Mouse (Mus musculus): ENCODE data around the gene Itga7. TPM values are rescaled to one million over a fixed set of nuclear protein-coding genes. Genes with fewer than 3 reads are reported as not detected.
"Not testable (repeated sequence)": the region's sequence is repeated elsewhere in the genome, so short reads cannot be mapped to it uniquely, and the experiment has no call there.

Gene Itga7
- polyA plus RNA-seq, 1 experiment from 2014 or later: 0.15 TPM

GRCm38 (mm10) chr10:128989131-128989530, 55.5 kb downstream of the Itga7 start, which contains the start of gene Olfr9:
Gene Olfr9, plus strand, starts transcription at chr10:128989431.
- WGBS: 64% methylated on average over 1 of the region's 1 CpGs
- not testable (repeated sequence) for H3K27ac ChIP-seq; H3K9me3 ChIP-seq; DNase-seq (ENCODE audit: extremely low spot score, low spot score); H3K4me3 ChIP-seq; H3K36me3 ChIP-seq (replicated peaks); H3K27me3 ChIP-seq (ENCODE audit: poor library complexity, severe bottlenecking); H3K4me1 ChIP-seq

GRCm38 (mm10) chr10:128990129-128990850, 56.7 kb downstream of the Itga7 start:
- H3K27me3 ChIP-seq (ENCODE audit: poor library complexity, severe bottlenecking); H3K4me3 ChIP-seq; H3K27ac ChIP-seq; DNase-seq (ENCODE audit: extremely low spot score, low spot score); H3K36me3 ChIP-seq (replicated peaks); H3K4me1 ChIP-seq; H3K9me3 ChIP-seq: not testable (repeated sequence)
- WGBS: 70% methylated on average over 7 of the region's 10 CpGs

- H3K27ac ChIP-seq: no peak overlapping the region
- H3K36me3 ChIP-seq (replicated peaks): no peaks in the 10 kb centered on the region
- no peaks in the 10 kb centered on the region for H3K9me3 ChIP-seq
- H3K4me3 ChIP-seq: no peak overlapping the region
- H3K27me3 ChIP-seq (ENCODE audit: poor library complexity, severe bottlenecking): no peaks in the 10 kb centered on the region
- DNase-seq (ENCODE audit: extremely low spot score, low spot score): no peak
- H3K4me1 ChIP-seq: no peaks in the 10 kb centered on the region
Observed at GRCm38 (mm10) chr10:128990994-128991393, 57.4 kb downstream of the Itga7 start.

GRCm38 (mm10) chr10:128995796-128996195, 62.2 kb downstream of the Itga7 start:
- no peak overlapping the region for H3K27ac ChIP-seq
- DNase-seq (ENCODE audit: extremely low spot score, low spot score): no peak
- 94% methylated on average over 1 of the region's 1 CpGs for WGBS
- no peaks in the 10 kb centered on the region for H3K9me3 ChIP-seq
- H3K4me1 ChIP-seq: no peaks in the 10 kb centered on the region
- H3K27me3 ChIP-seq (ENCODE audit: poor library complexity, severe bottlenecking): no peaks in the 10 kb centered on the region
- no peak overlapping the region for H3K4me3 ChIP-seq
- H3K36me3 ChIP-seq (replicated peaks): no peaks in the 10 kb centered on the region

GRCm38 (mm10) chr10:128996523-128997040, 63.0 kb downstream of the Itga7 start:
- H3K27me3 ChIP-seq (ENCODE audit: poor library complexity, severe bottlenecking): no peaks in the 10 kb centered on the region

GRCm38 (mm10) chr10:129004032-129004920, 70.7 kb downstream of the Itga7 start:
- Histone ChIP-seq H3K9me3 (no peaks in the 10 kb centered on the region; the same call in 1 of the 2 replicates), H3K4me3 (no peak overlapping the region), H3K27ac (no peak overlapping the region), H3K27me3 (ENCODE audit: poor library complexity, severe bottlenecking) (no peaks in the 10 kb centered on the region), H3K36me3 (replicated peaks) (no peaks in the 10 kb centered on the region), H3K4me1 (no peaks in the 10 kb centered on the region)
- no peak for DNase-seq (ENCODE audit: extremely low spot score, low spot score)
- 75% methylated on average over 14 of the region's 14 CpGs for WGBS

More at GRCm38 (mm10) chr10:128996523-128997040, 63.0 kb downstream of the Itga7 start:
- H3K36me3 ChIP-seq (replicated peaks): no peaks in the 10 kb centered on the region
- 78% methylated on average over 4 of the region's 4 CpGs for WGBS
- H3K27ac ChIP-seq: no peak overlapping the region
- H3K4me3 ChIP-seq: no peak overlapping the region
- no peaks in the 10 kb centered on the region for H3K9me3 ChIP-seq
- no peaks in the 10 kb centered on the region for H3K4me1 ChIP-seq
- no peak for DNase-seq (ENCODE audit: extremely low spot score, low spot score)

Other genes starting within 250 kb of the Itga7 start
- 63.4 and 68.8 TPM in 2 replicates for gene Rab5b, start 237.6 kb upstream of the Itga7 start, polyA plus RNA-seq (2016; fragmentation: Nextera tagmentation; extraction: Ambion mirVana)
- gene Pmel, start 229.6 kb upstream of the Itga7 start, polyA plus RNA-seq (2016; fragmentation: Nextera tagmentation; extraction: Ambion mirVana): 7.2 and 24.4 TPM in 2 replicates
- 119 and 120 TPM in 2 replicates for gene Cdk2, start 228.8 kb upstream of the Itga7 start, polyA plus RNA-seq (2016; fragmentation: Nextera tagmentation; extraction: Ambion mirVana)
- 3.5 and 3.6 TPM in 2 replicates for gene Dgka, start 189.0 kb upstream of the Itga7 start, polyA plus RNA-seq (2016; fragmentation: Nextera tagmentation; extraction: Ambion mirVana)
- 57.1 and 63.8 TPM in 2 replicates for gene Pym1, start 185.9 kb upstream of the Itga7 start, polyA plus RNA-seq (2016; fragmentation: Nextera tagmentation; extraction: Ambion mirVana)
- 0.24 and 0.44 TPM in 2 replicates for gene Mmp19, start 142.9 kb upstream of the Itga7 start, polyA plus RNA-seq (2016; fragmentation: Nextera tagmentation; extraction: Ambion mirVana)
- gene Dnajc14, start 129.8 kb upstream of the Itga7 start, polyA plus RNA-seq (2016; fragmentation: Nextera tagmentation; extraction: Ambion mirVana): 49.4 and 49.9 TPM in 2 replicates
- 19.0 and 19.2 TPM in 2 replicates for gene Tmem198b, start 129.4 kb upstream of the Itga7 start, polyA plus RNA-seq (2016; fragmentation: Nextera tagmentation; extraction: Ambion mirVana)
- gene Sarnp, start 116.5 kb upstream of the Itga7 start, polyA plus RNA-seq (2016; fragmentation: Nextera tagmentation; extraction: Ambion mirVana): 247 and 263 TPM in 2 replicates
- 88.0 and 92.9 TPM in 2 replicates for gene Ormdl2, start 112.2 kb upstream of the Itga7 start, polyA plus RNA-seq (2016; fragmentation: Nextera tagmentation; extraction: Ambion mirVana)
- 9.7 and 10.7 TPM in 2 replicates for gene Gdf11, start 42.1 kb upstream of the Itga7 start, polyA plus RNA-seq (2016; fragmentation: Nextera tagmentation; extraction: Ambion mirVana)
- 179 and 184 TPM in 2 replicates for gene Cd63, start 32.8 kb upstream of the Itga7 start, polyA plus RNA-seq (2016; fragmentation: Nextera tagmentation; extraction: Ambion mirVana)
- gene Rdh5, start 10.9 kb upstream of the Itga7 start, polyA plus RNA-seq (2016; fragmentation: Nextera tagmentation; extraction: Ambion mirVana): 11.0 and 12.8 TPM in 2 replicates
- gene Bloc1s1, start 9.8 kb upstream of the Itga7 start, polyA plus RNA-seq (2016; fragmentation: Nextera tagmentation; extraction: Ambion mirVana): 166 and 178 TPM in 2 replicates
- not detected in 2 replicates for gene Mettl7b, start 27.2 kb downstream of the Itga7 start, polyA plus RNA-seq (2016; fragmentation: Nextera tagmentation; extraction: Ambion mirVana)
- gene Olfr9, start 55.6 kb downstream of the Itga7 start, polyA plus RNA-seq (2016; fragmentation: Nextera tagmentation; extraction: Ambion mirVana): not detected in 2 replicates
- gene Olfr763, start 77.0 kb downstream of the Itga7 start, polyA plus RNA-seq (2016; fragmentation: Nextera tagmentation; extraction: Ambion mirVana): not detected in 2 replicates
- gene Olfr764-ps1, start 106.1 kb downstream of the Itga7 start, polyA plus RNA-seq (2016; fragmentation: Nextera tagmentation; extraction: Ambion mirVana): not detected in 2 replicates
- gene Olfr765, start 116.2 kb downstream of the Itga7 start, polyA plus RNA-seq (2016; fragmentation: Nextera tagmentation; extraction: Ambion mirVana): not detected in 2 replicates
- gene Olfr766-ps1, start 135.2 kb downstream of the Itga7 start, polyA plus RNA-seq (2016; fragmentation: Nextera tagmentation; extraction: Ambion mirVana): not detected in 2 replicates
- not detected in 2 replicates for gene Olfr767, start 149.1 kb downstream of the Itga7 start, polyA plus RNA-seq (2016; fragmentation: Nextera tagmentation; extraction: Ambion mirVana)
- not detected in 2 replicates for gene Olfr768, start 165.6 kb downstream of the Itga7 start, polyA plus RNA-seq (2016; fragmentation: Nextera tagmentation; extraction: Ambion mirVana)
- gene Olfr769, start 184.0 kb downstream of the Itga7 start, polyA plus RNA-seq (2016; fragmentation: Nextera tagmentation; extraction: Ambion mirVana): not detected in 2 replicates
- gene Olfr770, start 205.2 kb downstream of the Itga7 start, polyA plus RNA-seq (2016; fragmentation: Nextera tagmentation; extraction: Ambion mirVana): not detected in 2 replicates
- not detected in 2 replicates for gene Olfr771, start 230.9 kb downstream of the Itga7 start, polyA plus RNA-seq (2016; fragmentation: Nextera tagmentation; extraction: Ambion mirVana)
- gene Olfr772, start 244.1 kb downstream of the Itga7 start, polyA plus RNA-seq (2016; fragmentation: Nextera tagmentation; extraction: Ambion mirVana): not detected in 2 replicates